Mouse (Mus musculus) stomach, embryonic 14.5 days (tissue): Measurements from ENCODE around the gene Smad1. TPM values are rescaled to one million over a fixed set of nuclear protein-coding genes. Genes with fewer than 3 reads are reported as not detected.

Experiments used
- ATAC-seq: fragments of 200-750 bp; cut with Nextera tagmentation; 2 replicates; pipeline ENCODE4 v1.8.0; 2017; ENCODE audit warnings: low read depth, moderate TSS enrichment; ENCODE audit not compliant: insufficient number of reproducible peaks, insufficient read depth, low FRiP score
- H3K27ac ChIP-seq: fragments of 300-500 bp; sonication (generic); 2 replicates; pipeline ENCODE4 v1.5.1; 2014; ENCODE audit warnings: mild to moderate bottlenecking, low read length, moderate library complexity, mixed read lengths
- H3K27me3 ChIP-seq: fragments of 300-500 bp; sonication (generic); 2 replicates; pipeline ENCODE4 v1.6.1; 2014; ENCODE audit warnings: low read length, control low read depth, mixed read lengths; ENCODE audit not compliant: control insufficient read depth, insufficient read depth
- H3K36me3 ChIP-seq: fragments of 300-500 bp; sonication (generic); 2 replicates; pipeline ENCODE4 v1.6.1; 2014; ENCODE audit warnings: mild to moderate bottlenecking, control low read depth, low read length, moderate library complexity, mixed read lengths; ENCODE audit not compliant: control insufficient read depth, insufficient read depth
- H3K4me1 ChIP-seq: fragments of 300-500 bp; sonication (generic); 2 replicates; pipeline ENCODE4 v1.6.1; 2014; ENCODE audit warnings: low read length, control low read depth, mixed read lengths; ENCODE audit not compliant: control insufficient read depth, insufficient read depth
- H3K4me2 ChIP-seq: fragments of 300-500 bp; sonication (generic); replicated peaks from 2 replicates; pipeline ENCODE4 v1.6.1; 2014; ENCODE audit warnings: low read depth, low read length, control low read depth
- H3K4me3 ChIP-seq: fragments of 300-500 bp; sonication (generic); 2 replicates; pipeline ENCODE4 v1.5.1; 2014; ENCODE audit warnings: low read depth, low read length, control low read depth
- H3K9ac ChIP-seq: fragments of 300-500 bp; sonication (generic); replicated peaks from 2 replicates; pipeline ENCODE4 v1.6.1; 2014; ENCODE audit warnings: low read depth, mild to moderate bottlenecking, control low read depth, low read length, moderate library complexity, mixed read lengths
- H3K9me3 ChIP-seq: fragments of 300-500 bp; sonication (generic); 2 replicates; pipeline ENCODE4 v1.6.1; 2016; ENCODE audit warnings: low read depth, low read length, control low read depth; ENCODE audit not compliant: control insufficient read depth
- WGBS: fragments of 180-500 bp; shearing (Covaris S2); extraction: QIAGEN DNeasy Blood & Tissue Kit; methylation state at CpG from one replicate; pipeline ENCODE4 v1.1.7; 2014; 5-methylcytosine and 5-hydroxymethylcytosine counted together
- polyA plus RNA-seq: library from polyadenylated mRNA; unstranded; fragments of >200 nt; fragmentation: Nextera tagmentation; extraction: Ambion mirVana; gene quantifications from 2 replicates; pipeline ENCODE4 v1.2.1, GENCODE M21; 2014

Gene Smad1
- polyA plus RNA-seq, 1 experiment from 2014 or later = 50.5 TPM

DNA sequence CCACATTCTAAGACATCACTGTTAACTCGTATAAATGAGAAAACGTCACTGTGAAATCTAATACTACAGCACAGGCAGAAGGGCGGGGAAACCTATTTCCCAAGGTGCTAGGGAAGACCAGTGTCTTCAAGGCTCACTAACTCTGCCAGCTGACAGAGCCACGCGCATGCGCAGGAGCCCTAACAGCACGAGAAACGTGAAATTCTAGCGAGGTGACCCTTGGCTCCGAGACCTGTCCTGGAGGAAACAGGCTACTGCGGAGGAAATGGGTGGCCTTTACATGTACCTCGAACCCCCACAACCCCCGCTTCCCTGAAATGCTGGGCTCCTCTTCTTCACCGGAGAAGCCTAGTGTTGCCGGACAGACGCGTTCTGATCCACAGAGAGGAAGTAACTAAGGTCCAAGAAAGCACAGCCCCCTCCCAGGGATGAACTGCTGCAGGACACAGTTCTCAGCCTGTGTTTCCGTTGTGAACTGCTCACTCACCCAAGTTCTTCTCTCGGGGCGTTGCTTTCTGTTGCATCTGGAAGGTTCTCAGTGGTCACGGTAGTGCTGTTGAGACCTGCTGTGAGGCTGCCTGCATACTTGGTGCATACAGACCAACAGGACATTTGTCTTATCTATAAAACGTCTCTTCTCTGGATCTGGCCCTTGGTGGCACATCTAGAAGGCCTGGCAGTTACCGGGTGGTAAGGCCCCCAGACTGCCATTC lies 10.1 kb downstream of the Smad1 start:
- H3K4me2 ChIP-seq = no peak overlapping the region
- no peak overlapping the region for H3K27ac ChIP-seq
- no peaks in the 10 kb centered on the region; the same call in 1 of the 2 replicates for H3K36me3 ChIP-seq
- no peak for ATAC-seq
- H3K4me3 ChIP-seq = no peak overlapping the region
- 85% methylated on average over 23 of the region's 23 CpGs for WGBS
- no peak overlapping the region for H3K9ac ChIP-seq
- peaks cover 18% of the 10 kb centered on the region for H3K4me1 ChIP-seq
- H3K9me3 ChIP-seq = no peaks in the 10 kb centered on the region
- no peaks in the 10 kb centered on the region for H3K27me3 ChIP-seq

DNA sequence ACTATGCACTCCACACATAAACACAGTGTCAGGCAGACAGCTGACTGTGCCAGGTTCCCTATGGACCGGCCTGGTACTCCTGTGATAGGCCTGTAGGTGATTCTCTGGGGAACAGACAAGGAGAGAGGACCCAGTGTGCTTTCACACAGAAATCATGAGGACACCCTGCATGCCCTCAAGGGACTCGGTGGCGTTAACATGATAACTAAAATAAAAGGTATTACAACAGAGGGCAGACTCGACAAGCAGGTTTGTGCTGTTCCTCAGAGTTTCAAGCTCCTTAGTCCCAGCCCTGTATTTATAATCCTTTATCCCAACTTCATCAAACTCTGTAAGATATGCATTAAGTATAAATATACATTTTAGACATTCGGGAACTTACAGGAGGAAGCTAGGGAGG lies 12.5 kb downstream of the Smad1 start:
- 67% methylated on average over 5 of the region's 5 CpGs for WGBS
- no peaks in the 10 kb centered on the region for H3K9me3 ChIP-seq
- no peak overlapping the region for H3K27ac ChIP-seq
- no peak overlapping the region for H3K4me2 ChIP-seq
- peaks cover 20% of the 10 kb centered on the region for H3K4me1 ChIP-seq
- H3K9ac ChIP-seq = no peak overlapping the region
- H3K36me3 ChIP-seq = no peaks in the 10 kb centered on the region; the same call in 1 of the 2 replicates
- H3K27me3 ChIP-seq = no peaks in the 10 kb centered on the region
- ATAC-seq = no peak
- no peak overlapping the region for H3K4me3 ChIP-seq

DNA sequence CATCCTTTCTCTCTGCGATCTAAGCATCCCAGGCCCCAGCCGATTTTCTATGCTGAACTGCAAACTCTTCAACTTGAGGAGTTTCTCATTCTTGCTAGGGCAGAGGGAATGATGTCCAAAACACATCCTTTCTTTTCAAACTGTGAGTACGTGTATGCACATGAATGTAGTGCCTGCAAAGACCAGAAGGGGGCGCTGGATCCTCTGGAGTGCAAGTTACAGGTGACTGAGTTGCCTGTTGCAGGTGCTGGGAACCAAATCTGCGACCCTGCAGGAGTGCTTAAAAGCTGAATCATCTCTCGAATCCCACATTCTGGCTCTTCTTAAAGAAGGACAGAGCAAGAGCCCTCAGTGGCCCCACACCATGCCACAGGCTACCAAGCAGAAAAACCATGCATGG lies 13.0 kb downstream of the Smad1 start:
- Histone ChIP-seq H3K9ac (no peak overlapping the region), H3K4me1 (peaks cover 20% of the 10 kb centered on the region)
- ATAC-seq = no peak

DNA sequence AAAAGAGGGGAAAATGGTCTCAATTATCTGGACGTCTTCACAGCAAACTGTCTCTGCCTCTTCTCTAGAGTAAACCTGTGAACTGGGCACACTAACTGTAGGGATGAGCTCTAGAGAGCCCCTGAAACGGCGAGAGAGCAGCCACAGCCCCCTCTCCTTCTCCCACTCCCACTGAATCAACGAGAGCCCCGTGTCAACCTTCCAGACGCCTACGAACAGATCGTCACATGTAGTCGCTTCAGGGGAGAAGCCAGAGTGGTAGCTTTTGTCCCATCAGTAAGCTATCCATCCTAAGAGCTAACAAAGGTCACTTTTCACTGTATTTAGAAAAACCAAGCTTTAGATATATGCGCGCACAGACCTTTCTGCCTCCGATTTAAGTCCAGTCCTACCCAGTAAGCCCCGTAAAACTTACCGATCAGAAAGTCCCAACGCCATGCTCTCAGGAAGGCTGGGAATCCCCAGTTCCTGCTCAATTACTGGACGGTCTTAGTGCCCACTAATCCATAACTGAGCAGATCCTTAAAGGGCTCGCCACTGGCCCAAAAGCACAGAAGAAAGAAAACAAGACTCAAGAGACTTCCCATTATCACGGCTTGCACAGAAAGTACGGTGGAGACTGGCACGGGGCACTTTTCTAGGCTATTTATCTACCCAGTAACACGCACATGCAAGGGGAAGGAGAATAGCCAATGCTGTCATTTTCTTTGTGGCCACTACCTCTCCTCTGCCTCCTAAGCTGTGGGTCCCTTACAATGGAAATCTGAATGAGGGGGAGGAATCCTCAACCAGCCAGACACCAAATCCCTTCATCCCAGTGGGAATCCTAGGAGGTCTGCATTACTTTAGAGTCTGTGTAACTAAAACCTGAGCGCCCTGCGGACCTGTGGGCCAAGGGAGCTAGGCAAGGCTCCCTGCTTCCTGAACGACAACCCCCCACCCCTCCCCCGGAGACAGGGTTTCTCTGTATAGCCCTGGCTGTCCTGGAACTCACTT lies 14.7 kb downstream of the Smad1 start:
- Histone ChIP-seq H3K9me3 (no peaks in the 10 kb centered on the region), H3K27me3 (no peaks in the 10 kb centered on the region), H3K4me3 (no peak overlapping the region), H3K36me3 (no peaks in the 10 kb centered on the region; the same call in 1 of the 2 replicates), H3K27ac (no peak overlapping the region), H3K4me1 (peaks cover 20% of the 10 kb centered on the region), H3K9ac (no peak overlapping the region), H3K4me2 (peak overlapping the region; percentile 1; the same call in 1 of the 2 replicates)
- ATAC-seq = no peak
- 28% methylated on average over 25 of the region's 25 CpGs for WGBS

More for the DNA sequence above, 13.0 kb downstream of the Smad1 start:
- Histone ChIP-seq H3K36me3 (no peaks in the 10 kb centered on the region; the same call in 1 of the 2 replicates), H3K4me3 (no peak overlapping the region), H3K9me3 (no peaks in the 10 kb centered on the region), H3K27me3 (no peaks in the 10 kb centered on the region), H3K27ac (no peak overlapping the region), H3K4me2 (no peak overlapping the region)
- 75% methylated on average over 6 of the region's 6 CpGs for WGBS

DNA sequence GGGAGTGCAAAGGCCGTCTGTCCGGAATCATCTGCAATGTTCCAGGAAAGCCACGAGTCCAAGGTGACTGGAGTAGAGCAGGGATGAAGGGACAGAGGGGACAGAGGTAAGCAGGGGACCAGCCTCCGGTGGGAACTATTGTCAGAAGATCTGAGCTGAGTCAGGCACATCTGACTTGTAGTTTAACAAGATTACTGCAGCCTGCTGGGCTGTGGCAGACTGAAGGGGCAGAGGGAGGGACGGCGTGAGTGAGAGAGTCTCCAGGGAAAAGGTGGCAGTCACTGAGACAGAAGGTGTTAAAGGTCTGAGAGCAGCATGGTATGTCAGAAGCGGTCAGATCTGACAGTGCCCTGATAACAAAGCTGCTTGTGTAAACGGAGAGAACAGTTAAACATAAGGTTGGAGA lies 16.5 kb downstream of the Smad1 start:
- Histone ChIP-seq H3K9ac (no peak overlapping the region), H3K4me3 (no peak overlapping the region), H3K27ac (no peak overlapping the region; the same call in 1 of the 2 replicates), H3K9me3 (no peaks in the 10 kb centered on the region), H3K4me2 (0 out of 2 replicates have a peak overlapping the region, but pooled peaks have one; percentile 10), H3K36me3 (no peaks in the 10 kb centered on the region), H3K4me1 (peaks cover 16% of the 10 kb centered on the region), H3K27me3 (no peaks in the 10 kb centered on the region)
- WGBS = 20% methylated on average over 8 of the region's 8 CpGs
- ATAC-seq = no peak

DNA sequence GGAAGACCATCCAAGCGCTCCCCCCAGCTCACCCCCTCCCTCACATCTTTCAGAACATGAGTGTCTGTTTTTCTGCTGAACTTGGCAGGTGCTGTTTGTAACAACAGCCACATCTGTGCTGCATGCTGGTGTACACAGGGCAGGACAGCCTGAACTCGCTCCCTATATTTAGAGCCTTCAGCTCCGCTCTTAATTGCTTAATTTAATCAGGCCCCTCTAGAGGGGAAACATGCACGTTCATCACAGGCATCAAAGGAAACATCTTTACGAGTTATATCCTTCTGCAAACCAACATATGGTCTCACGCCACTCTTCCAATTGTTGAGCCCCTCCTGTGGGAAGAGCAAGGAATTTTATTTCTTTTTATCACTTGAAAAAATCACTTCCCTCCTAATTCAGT lies 17.5 kb downstream of the Smad1 start:
- Histone ChIP-seq H3K9me3 (no peaks in the 10 kb centered on the region), H3K27me3 (no peaks in the 10 kb centered on the region), H3K4me3 (no peak overlapping the region), H3K4me2 (no peak overlapping the region), H3K36me3 (peaks cover 5% of the 10 kb centered on the region; the same call in 1 of the 2 replicates), H3K27ac (no peak overlapping the region), H3K4me1 (peaks cover 13% of the 10 kb centered on the region), H3K9ac (no peak overlapping the region)
- 61% methylated on average over 6 of the region's 6 CpGs for WGBS
- peak; percentile 56; the same call in 1 of the 2 replicates for ATAC-seq

DNA sequence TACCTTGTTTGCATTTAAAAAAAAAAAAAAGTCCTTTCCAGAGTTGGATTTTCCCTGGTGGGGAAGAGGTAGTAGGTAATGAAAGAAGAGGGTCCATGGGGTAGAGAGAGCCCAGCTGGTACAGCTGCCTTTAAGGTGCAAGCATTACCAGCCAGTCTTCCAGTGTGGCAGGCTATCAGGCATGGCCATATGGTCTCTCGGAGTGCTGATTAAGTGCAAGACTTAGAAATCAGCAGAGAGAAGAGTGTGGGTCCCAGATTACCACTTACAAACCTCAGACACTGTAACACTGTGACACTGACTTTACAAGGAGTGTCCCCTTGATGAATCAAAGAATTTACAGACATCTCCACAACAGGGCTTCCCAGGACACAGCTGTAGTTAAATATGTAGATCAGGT lies 18.9 kb downstream of the Smad1 start:
- no peak for ATAC-seq
- no peak overlapping the region for H3K4me2 ChIP-seq
- no peaks in the 10 kb centered on the region for H3K27me3 ChIP-seq
- H3K9ac ChIP-seq = no peak overlapping the region
- H3K9me3 ChIP-seq = no peaks in the 10 kb centered on the region
- no peak overlapping the region for H3K4me3 ChIP-seq
- no peak overlapping the region for H3K27ac ChIP-seq
- peaks cover 15% of the 10 kb centered on the region; the same call in 1 of the 2 replicates for H3K4me1 ChIP-seq
- H3K36me3 ChIP-seq = peaks cover 6% of the 10 kb centered on the region; the same call in 1 of the 2 replicates
- 86% methylated on average over 1 of the region's 1 CpGs for WGBS

DNA sequence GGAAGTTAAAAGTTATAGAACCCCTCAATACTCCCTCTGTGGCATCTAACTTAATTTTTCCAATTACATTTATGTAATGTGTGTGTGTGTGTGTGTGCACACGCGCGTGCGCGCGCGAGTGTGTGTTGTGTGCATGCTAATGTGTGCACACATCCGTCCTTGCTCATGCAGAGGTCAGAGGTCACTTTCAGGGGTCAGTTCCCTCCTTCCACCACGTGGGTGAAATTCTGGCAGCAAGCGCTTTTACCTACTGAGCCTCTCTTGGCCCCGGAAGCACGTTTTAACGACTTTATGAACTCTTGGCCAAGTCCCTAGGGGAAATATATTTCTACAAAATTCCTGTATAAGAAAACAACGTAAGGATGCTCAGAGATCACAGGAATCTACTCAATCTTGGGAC lies 19.3 kb downstream of the Smad1 start:
- peaks cover 17% of the 10 kb centered on the region for H3K4me1 ChIP-seq
- no peak overlapping the region for H3K27ac ChIP-seq
- peaks cover 6% of the 10 kb centered on the region; the same call in 1 of the 2 replicates for H3K36me3 ChIP-seq
- WGBS = 77% methylated on average over 14 of the region's 14 CpGs
- no peak overlapping the region for H3K9ac ChIP-seq
- no peak overlapping the region for H3K4me3 ChIP-seq
- H3K4me2 ChIP-seq = no peak overlapping the region
- H3K27me3 ChIP-seq = no peaks in the 10 kb centered on the region
- no peak for ATAC-seq
- H3K9me3 ChIP-seq = no peaks in the 10 kb centered on the region
